Mouse (Mus musculus) megakaryocyte-erythroid progenitor cell, adult 5-6 weeks (primary cell): ENCODE measurements around the gene Dhrs4. TPM values are rescaled to one million over a fixed set of nuclear protein-coding genes. Genes with fewer than 3 reads are reported as not detected.

Experiments used
- ATAC-seq: replicated peaks from 2 replicates; pipeline ENCODE4 v1.8.0; 2016; ENCODE audit warnings: mild to moderate bottlenecking, inconsistent platforms; ENCODE audit not compliant: severe bottlenecking, poor library complexity, low FRiP score, low TSS enrichment
- total RNA-seq, 2 experiments: library from RNA; stranded (forward) in 1 of 2; stranded (reverse) in 1 of 2; fragments of 200-1000, 215-1000 nt in 1 of 2; fragments of >200 nt in 1 of 2; fragmentation: Nextera tagmentation in 1 of 2; gene quantifications; 2 replicates each; pipeline ENCODE4 v1.2.3; 2014 to 2017

Gene Dhrs4
- 103 and 133 TPM in 2 replicates for total RNA-seq (2014; fragmentation: Nextera tagmentation)
- total RNA-seq (2017): 128 and 189 TPM in 2 replicates

DNA sequence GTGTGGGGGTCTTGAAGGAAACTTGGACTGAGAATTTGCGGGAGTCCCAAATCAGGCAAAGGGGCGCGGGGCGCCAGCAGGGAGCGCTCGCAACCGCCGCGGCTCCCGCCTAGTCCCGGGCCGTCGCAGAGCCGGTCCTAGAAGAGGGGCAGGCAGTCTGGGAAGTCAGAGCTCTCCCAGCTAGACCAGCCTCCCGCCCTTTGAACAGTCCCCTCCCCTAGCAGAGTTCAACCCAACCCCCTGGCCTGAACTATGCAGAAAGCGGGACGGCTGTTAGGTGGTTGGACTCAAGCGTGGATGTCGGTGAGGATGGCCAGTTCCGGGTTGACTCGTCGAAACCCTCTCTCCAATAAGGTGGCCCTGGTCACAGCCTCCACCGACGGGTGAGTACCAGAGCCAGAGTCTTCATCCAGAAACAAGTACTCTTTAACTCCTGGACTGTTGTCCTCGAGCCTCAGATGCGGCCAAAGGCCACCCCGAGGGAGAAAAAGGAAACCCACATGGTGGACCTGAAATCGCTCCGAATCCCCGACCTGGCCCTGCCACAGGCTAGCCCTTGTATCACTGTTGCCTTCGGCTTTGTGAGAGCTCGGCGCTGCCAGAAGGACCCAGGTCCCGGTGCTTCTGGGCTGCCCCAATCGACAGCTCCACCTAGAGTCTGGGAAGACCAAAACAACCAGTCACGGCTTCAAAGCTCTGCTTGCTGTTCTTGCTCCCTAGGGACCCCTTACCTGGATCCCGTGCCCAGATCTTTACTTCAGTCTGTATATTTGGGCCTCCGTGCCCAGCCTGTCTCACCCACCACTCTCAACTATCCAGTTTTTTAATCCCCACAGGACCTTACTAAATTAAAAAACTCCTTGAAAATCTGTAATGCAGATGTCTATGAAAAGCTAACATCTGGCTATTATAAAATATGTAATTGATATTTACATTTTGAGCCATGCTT, at the start of gene Dhrs4:
Gene Dhrs4 (plus strand): TSS at position 108 of the 949 bp plus-strand sequence.
- peak; percentile 81 for ATAC-seq

GRCm38 (mm10) chr14:55430255-55430654, 48.3 kb upstream of the Dhrs4 start:
- peak; percentile 56 for ATAC-seq

GRCm38 (mm10) chr14:55433052-55433451, 45.5 kb upstream of the Dhrs4 start:
- ATAC-seq: no peak

GRCm38 (mm10) chr14:55434825-55435224, 43.7 kb upstream of the Dhrs4 start:
- ATAC-seq: no peak

- ATAC-seq: no peak
Measured at GRCm38 (mm10) chr14:55437118-55437517, 41.4 kb upstream of the Dhrs4 start.

DNA sequence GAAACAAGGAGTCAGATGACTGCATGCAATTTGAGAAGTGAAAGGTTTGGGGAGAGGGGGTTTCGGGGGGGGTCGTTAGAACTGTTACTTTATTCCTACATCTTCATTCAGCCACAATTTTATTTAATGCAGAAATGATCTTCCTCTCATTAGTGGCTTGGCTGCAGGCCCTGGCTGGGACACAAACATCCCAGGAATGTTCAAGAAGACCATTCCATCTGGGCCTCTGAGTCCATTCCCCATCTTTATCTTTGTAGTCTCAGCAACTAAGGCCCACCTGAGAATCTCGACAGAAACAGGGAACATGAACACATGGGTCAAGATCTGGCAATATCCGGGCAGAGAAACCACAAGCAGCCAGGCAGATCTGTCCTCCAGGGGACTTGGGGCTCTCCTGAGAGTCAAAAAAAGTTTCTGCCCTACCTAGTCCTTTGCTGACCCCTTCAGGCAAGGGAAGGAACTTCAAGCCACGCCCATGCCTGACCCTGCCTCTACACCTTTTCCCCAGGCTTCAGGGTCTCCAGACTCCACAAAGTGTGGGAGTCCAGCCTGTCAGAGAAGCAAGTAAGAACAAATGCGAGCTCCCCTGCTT, 40.3 kb upstream of the Dhrs4 start:
- peak; percentile 83 for ATAC-seq

- no peak for ATAC-seq
Measured at GRCm38 (mm10) chr14:55457693-55458092, 20.9 kb upstream of the Dhrs4 start.

DNA sequence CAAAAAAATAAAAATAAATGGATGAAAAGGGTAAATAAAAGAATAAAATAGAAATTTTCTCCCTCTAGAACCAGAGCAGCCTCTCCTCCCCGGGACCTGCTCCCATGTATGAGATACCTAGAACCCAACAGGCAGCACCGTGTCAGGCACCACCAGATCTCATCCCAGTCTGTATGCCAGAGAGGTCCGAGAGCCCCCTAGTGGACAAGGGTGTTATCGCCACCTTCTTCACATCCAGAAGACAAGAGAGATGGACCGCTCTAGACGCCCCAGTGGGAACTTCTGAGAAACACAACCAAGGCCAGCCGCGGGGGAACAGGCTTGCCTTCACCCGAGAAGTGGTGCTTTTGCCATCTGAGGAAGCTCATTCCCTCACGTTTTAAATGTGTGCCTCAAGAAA, 20.3 kb upstream of the Dhrs4 start:
- peak; percentile 88 for ATAC-seq

GRCm38 (mm10) chr14:55458761-55459160, 19.8 kb upstream of the Dhrs4 start:
- no peak for ATAC-seq

- ATAC-seq: no peak
Measured at GRCm38 (mm10) chr14:55459796-55460195, 18.8 kb upstream of the Dhrs4 start.

DNA sequence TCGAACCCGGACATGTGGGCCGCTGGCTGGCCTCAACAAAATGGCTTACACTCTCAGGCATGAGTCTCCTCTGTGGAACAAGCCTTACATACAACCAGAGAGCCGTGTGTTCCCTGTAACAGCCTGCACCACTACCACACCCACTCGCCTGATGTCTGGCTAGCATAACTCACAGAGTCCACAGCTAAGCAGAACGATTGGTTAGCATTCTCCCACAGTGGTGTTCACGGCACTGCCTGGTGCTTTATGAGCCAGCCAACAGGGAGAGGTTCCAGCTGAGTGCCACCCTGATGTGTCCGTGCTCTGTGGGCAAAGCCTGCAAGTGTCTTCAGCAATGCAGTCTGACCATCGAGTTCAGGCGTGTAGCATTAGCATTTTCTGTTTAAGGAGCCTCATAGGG, 18.3 kb upstream of the Dhrs4 start:
- no peak for ATAC-seq

DNA sequence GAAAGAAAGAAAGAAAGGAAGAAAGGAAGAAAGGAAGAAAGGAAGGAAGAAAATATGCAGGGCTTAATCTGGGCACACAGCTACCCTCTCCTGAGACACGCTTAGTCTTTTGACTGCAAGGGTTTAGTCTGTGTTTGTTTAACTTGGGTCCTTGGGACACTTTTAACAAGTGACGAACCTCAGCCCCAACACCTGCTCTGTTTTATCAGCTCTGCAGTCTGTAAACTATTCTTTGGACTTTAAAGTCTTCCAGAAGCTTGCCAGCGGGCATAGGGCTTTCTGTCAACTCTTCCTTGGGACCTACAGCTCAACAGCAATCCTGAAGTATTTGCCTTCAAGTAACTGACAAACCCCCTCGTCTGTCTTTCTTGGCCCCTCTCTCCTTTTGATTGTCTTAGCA, 16.8 kb upstream of the Dhrs4 start:
- ATAC-seq: no peak

GRCm38 (mm10) chr14:55466481-55466880, 12.1 kb upstream of the Dhrs4 start:
- no peak for ATAC-seq

DNA sequence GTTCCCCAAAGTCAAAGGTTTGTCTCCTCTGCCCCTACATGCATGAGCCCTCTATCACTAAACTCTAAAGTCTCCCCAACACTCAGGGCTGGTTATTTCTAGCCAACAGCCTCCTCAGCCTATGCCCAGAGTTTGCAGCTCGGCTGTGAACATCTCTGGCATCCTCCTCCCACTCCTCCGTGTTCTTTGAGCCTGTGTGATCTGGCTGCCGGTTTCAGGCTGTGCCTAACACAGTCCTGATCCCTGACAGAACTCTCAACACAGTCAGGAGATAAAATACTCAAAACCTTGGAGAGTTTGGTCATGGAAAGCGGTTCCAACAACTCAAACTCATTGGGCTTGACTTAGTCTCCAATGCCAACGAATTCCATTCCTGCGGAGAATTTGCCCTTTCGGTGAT, 11.4 kb upstream of the Dhrs4 start:
- ATAC-seq: no peak

DNA sequence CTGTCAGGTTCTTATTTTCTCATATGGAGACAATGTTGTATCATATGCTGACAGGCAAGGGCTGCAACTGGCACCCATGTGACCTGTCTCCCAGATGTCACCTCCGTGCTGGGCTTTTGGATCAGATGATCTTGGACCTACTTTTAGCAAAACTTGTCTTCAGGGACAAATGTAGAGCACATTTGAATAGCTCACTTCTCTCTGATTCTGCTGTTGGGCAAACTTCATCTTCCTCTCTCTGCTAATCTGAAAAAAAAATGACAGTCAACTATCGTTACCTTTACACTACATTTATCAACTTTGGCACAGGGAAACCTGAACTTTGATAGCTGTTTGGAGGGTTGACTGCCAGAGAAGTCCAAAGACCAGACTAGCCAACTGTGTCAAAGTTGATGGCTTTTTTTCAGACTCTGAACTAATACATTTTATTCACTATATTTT, 10.2 kb upstream of the Dhrs4 start:
- ATAC-seq: no peak

GRCm38 (mm10) chr14:55469041-55469440, 9.5 kb upstream of the Dhrs4 start:
- no peak for ATAC-seq

DNA sequence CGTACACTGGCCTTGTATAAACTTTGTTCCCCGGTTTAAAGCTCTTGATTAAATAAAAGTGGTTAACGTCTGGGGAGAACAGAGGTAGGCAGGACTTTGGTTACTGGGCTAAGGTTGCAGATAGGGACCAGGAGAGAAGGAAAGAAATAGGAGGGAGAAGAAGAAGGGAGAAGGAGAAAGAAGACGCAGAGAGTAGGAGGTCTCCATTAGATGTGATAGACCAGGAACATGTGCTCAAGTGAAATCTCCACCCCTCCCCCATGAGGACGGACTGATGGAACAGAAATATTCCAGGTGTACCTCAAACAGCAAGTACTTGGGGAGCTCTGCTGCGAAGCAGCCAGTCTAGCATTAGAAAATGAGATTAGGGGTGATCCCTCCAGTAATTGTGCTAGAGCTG, 8.7 kb upstream of the Dhrs4 start:
- ATAC-seq: no peak

DNA sequence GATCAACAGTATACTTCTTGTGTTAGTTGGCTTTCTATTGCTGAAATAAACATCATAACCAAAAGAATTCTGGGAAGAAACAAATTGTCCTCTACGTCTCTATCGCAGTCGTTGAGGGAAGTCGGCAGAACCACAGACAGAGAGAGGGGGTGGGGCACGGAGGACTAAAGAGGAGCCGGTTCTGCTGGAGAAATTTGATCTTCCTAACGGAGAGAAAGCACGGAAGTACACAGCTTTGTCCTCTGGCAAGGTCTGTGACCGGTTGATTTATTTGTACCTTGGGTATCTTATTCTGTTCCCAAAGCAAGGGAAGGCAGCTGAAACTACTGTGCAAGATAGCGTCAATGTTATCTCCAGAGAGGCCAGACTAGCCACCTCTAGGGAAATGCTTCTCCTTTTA, 7.8 kb upstream of the Dhrs4 start:
- ATAC-seq: 0 out of 2 replicates have a peak, but pooled peaks have one; percentile 20

- no peak for ATAC-seq
Measured at GRCm38 (mm10) chr14:55475654-55476053, 2.9 kb upstream of the Dhrs4 start.

DNA sequence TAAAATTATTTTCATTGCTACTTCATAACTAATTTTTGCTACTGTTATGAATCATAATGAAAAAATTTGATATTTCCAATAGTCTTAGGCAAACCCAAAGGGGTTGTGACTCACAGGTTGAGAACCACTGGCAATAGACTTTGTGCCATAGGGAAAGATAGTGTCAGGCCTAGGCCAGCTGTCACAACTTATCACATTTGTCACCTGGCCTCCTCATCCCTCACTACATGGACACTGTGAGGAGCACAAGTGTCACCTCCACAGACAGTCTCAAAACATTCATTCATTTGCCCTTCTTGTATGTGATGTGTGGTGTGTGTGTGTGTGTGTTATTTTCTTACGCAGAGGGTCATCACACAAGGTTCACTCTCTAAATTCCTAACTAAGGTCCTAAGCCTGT, 1.1 kb upstream of the Dhrs4 start:
- ATAC-seq: peak; percentile 22; the same call in 1 of the 2 replicates

- peak; percentile 52 for ATAC-seq
Measured at GRCm38 (mm10) chr14:55477829-55478228, 729 bp upstream of the Dhrs4 start.
